8 mouse cellular contexts compared by ENCODE assay signal in the genomic region with DNA sequence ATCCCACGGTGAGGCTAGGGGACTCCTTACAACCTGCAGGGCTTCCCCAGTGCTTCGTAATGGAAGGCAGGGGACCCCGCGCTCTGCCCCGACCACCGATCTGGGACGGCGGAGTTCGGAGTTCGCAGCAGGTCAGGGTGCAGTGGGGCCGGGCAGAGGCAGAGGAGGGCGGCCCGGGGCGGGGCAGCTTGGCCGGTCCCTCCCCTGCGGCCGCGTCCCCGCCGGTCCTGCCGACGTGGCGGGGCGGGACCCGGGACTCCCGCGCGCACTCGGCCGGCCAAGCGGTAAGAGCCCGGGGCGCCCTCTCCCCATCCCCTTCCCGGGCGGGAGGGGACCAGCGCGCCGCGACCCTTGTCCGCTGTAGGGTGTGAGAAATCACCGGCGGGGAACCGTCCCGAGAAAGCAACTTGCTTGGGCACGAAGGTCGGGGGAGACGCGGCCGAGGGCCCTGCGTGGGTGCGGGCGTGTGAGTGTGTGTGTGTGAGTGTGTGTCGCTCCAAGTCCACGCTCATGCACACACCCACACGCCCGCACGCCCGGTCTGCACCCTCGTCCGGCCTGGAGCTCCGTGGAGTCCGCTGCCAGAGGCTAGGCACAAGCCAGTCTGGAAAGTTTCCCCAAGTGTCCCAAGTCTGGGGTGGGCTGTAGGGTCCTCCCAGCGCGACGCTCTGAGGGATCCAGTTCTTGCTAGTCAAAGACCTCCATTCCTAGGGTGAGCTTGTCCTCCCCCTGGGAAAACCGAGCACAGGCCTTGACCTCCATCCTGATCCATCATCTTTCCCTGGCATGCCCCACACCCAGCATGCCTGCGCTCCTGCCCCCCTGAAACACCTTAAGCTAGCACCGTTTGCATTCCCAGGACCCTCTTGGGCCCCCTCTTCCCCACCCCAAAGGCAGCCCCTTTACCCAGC. TPM values are rescaled to one million over a fixed set of nuclear protein-coding genes. Genes with fewer than 3 reads are reported as not detected.
DNase-seq lines count a peak whose midpoint lies in the region; ATAC-seq and TF ChIP-seq lines count a peak whose summit lies in the region.

A gene (plus strand): TSS at position 211 of the 911 bp plus-strand sequence.

- no peak for TF ChIP-seq CTCF in heart, adult 2 months (IDR thresholded peaks at IDR 0.05)

- peak within 1 kb of the TSS; percentile 93 for H3K9ac ChIP-seq in heart, adult 2 months (ENCODE audit: low read depth, low read length)
- H3K9ac ChIP-seq in liver, embryonic 16.5 days (ENCODE audit: low read depth, low read length) = peak within 1 kb of the TSS; percentile 64
- H3K9ac ChIP-seq in neural tube, embryonic 11.5 days (ENCODE audit: low read length) = peak within 1 kb of the TSS; percentile 77
- H3K9ac ChIP-seq in stomach, embryonic 16.5 days (ENCODE audit: low read length) = peak within 1 kb of the TSS; percentile 94

- H3K79me2 ChIP-seq in heart, adult 2 months (replicated peaks; ENCODE audit: control insufficient read depth, insufficient read depth, low read length) = no peaks in the 10 kb centered on the region

- intact Hi-C loops in heart, adult 2 months (cut with DNase I) = loop anchor here (10.0 kb wide), 1 partner anchor 675 kb away; no protein-coding TSS in a partner anchor

- TF ChIP-seq EP300 in heart, adult 2 months (IDR thresholded peaks at IDR 0.05; ENCODE audit: insufficient read depth, low read depth, low read length) = no peak

- peak; percentile 88 for ATAC-seq in liver, embryonic 16.5 days (ENCODE audit: low read depth)
- ATAC-seq in neural tube, embryonic 11.5 days (ENCODE audit: insufficient read depth, low FRiP score, low TSS enrichment) = peak; percentile 59
- ATAC-seq in stomach, embryonic 16.5 days (ENCODE audit: insufficient read depth, low FRiP score) = peak; percentile 90

- 1% methylated on average over 68 of the region's 68 CpGs for WGBS in heart, adult 2 months
- WGBS in liver, embryonic 16.5 days (ENCODE audit: insufficient replicate concordance) = 3% methylated on average over 67 of the region's 68 CpGs
- 2% methylated on average over 61 of the region's 68 CpGs for WGBS in neural tube, embryonic 11.5 days
- 1% methylated on average over 66 of the region's 68 CpGs for WGBS in stomach, embryonic 16.5 days

- H3K27me3 ChIP-seq in heart, adult 2 months (ENCODE audit: control insufficient read depth, insufficient read depth, low read length) = no peaks in the 10 kb centered on the region
- peaks cover 7% of the 10 kb centered on the region for H3K27me3 ChIP-seq in liver, embryonic 16.5 days (ENCODE audit: control insufficient read depth, insufficient read depth, low read depth, low read length)
- H3K27me3 ChIP-seq in neural tube, embryonic 11.5 days (ENCODE audit: control insufficient read depth, insufficient read depth, low read length) = 0 out of 2 replicates have a peak, but pooled peaks cover 2% of the 10 kb centered on the region
- no peaks in the 10 kb centered on the region for H3K27me3 ChIP-seq in stomach, embryonic 16.5 days (ENCODE audit: control insufficient read depth, insufficient read depth, low read length)

- peak within 1 kb of the TSS; percentile 93 for H3K4me3 ChIP-seq in heart, adult 2 months
- H3K4me3 ChIP-seq in liver, embryonic 16.5 days (ENCODE audit: low read depth, low read length) = peak within 1 kb of the TSS; percentile 68
- H3K4me3 ChIP-seq in neural tube, embryonic 11.5 days (ENCODE audit: low read depth, low read length) = peak within 1 kb of the TSS; percentile 62
- H3K4me3 ChIP-seq in stomach, embryonic 16.5 days (replicated peaks; ENCODE audit: low read length) = peak within 1 kb of the TSS; percentile 81

- H3K9me3 ChIP-seq in liver, embryonic 16.5 days (replicated peaks; ENCODE audit: control insufficient read depth, low read length) = no peaks in the 10 kb centered on the region
- no peaks in the 10 kb centered on the region for H3K9me3 ChIP-seq in neural tube, embryonic 11.5 days (ENCODE audit: control insufficient read depth, low read length)
- no peaks in the 10 kb centered on the region for H3K9me3 ChIP-seq in stomach, embryonic 16.5 days (replicated peaks; ENCODE audit: control insufficient read depth, low read length)

- H3K27ac ChIP-seq in heart, adult 2 months = peak within 1 kb of the TSS; percentile 94
- peak within 1 kb of the TSS; percentile 66 for H3K27ac ChIP-seq in liver, embryonic 16.5 days (ENCODE audit: low read length)
- H3K27ac ChIP-seq in neural tube, embryonic 11.5 days (ENCODE audit: low read depth, low read length) = no peak within 1 kb of the TSS
- H3K27ac ChIP-seq in stomach, embryonic 16.5 days (ENCODE audit: low read length) = peak within 1 kb of the TSS; percentile 91

- DNase-seq in layer of hippocampus, adult 9-11 months = peak; percentile 34
- no peak for DNase-seq in layer of hippocampus, adult 18-20 months (ENCODE audit: low spot score in 2 of 2)
- DNase-seq in embryo, embryonic 11.5 days (ENCODE audit: low read depth, low spot score) = peak; percentile 34
- DNase-seq in heart, adult 2 months = peak; percentile 91 to 93
- DNase-seq in kidney, adult 18-20 months = peak; percentile 84
- peak; percentile 67 for DNase-seq in neural tube, embryonic 11.5 days (ENCODE audit: low spot score)

- H3K36me3 ChIP-seq in heart, adult 2 months (ENCODE audit: control insufficient read depth, insufficient read depth, low read length) = no peaks in the 10 kb centered on the region
- no peaks in the 10 kb centered on the region for H3K36me3 ChIP-seq in liver, embryonic 16.5 days (ENCODE audit: control insufficient read depth, insufficient read depth)
- H3K36me3 ChIP-seq in neural tube, embryonic 11.5 days (ENCODE audit: control insufficient read depth, insufficient read depth, low read length) = no peaks in the 10 kb centered on the region
- no peaks in the 10 kb centered on the region for H3K36me3 ChIP-seq in stomach, embryonic 16.5 days (ENCODE audit: control insufficient read depth, insufficient read depth, low read length)

- no peaks in the 10 kb centered on the region for H3K4me1 ChIP-seq in heart, adult 2 months (ENCODE audit: control insufficient read depth, insufficient read depth, low read length)
- H3K4me1 ChIP-seq in liver, embryonic 16.5 days (ENCODE audit: control insufficient read depth, low read depth, low read length) = no peaks in the 10 kb centered on the region; the same call in 1 of the 2 replicates
- H3K4me1 ChIP-seq in neural tube, embryonic 11.5 days (ENCODE audit: control insufficient read depth, insufficient read depth, low read length) = no peaks in the 10 kb centered on the region; the same call in none of the 2 replicates
- H3K4me1 ChIP-seq in stomach, embryonic 16.5 days (ENCODE audit: control insufficient read depth, insufficient read depth, low read length) = 0 out of 2 replicates have a peak, but pooled peaks cover 6% of the 10 kb centered on the region

- TF ChIP-seq POLR2A in heart, adult 2 months (IDR thresholded peaks at IDR 0.05; ENCODE audit: insufficient read depth, low read depth, low read length) = peak; percentile 74

- peak within 1 kb of the TSS; percentile 68 for H3K4me2 ChIP-seq in liver, embryonic 16.5 days (ENCODE audit: low read depth, low read length)
- H3K4me2 ChIP-seq in neural tube, embryonic 11.5 days (ENCODE audit: low read depth) = peak within 1 kb of the TSS; percentile 89
- peak within 1 kb of the TSS; percentile 70 for H3K4me2 ChIP-seq in stomach, embryonic 16.5 days (ENCODE audit: low read depth, low read length)

RNA-seq across cellular contexts. Expression of the gene that starts here (rescaled TPM):
- 1 to 10 TPM; 4.6 to 4.7 TPM for total RNA-seq in layer of hippocampus, adult 18-20 months (2021)
- total RNA-seq in heart, adult 2 months (2021) = 10 to 100 TPM; 13.3 to 16.7 TPM
- polyA plus RNA-seq in heart, adult 2 months (2012; rRNA removed) = 10.7 and 23.9 TPM in 2 replicates
- polyA plus RNA-seq in liver, embryonic 16.5 days (2015; fragmentation: Nextera tagmentation; extraction: Ambion mirVana) = 12.9 and 13.3 TPM in 2 replicates
- 13.6 and 16.7 TPM in 2 replicates for polyA plus RNA-seq in neural tube, embryonic 11.5 days (2014; fragmentation: Nextera tagmentation; extraction: Ambion mirVana)
- polyA plus RNA-seq in stomach, embryonic 16.5 days (2015; fragmentation: Nextera tagmentation; extraction: Ambion mirVana) = 62.4 and 64.8 TPM in 2 replicates

Comparison
In these comparisons a context has a peak if more than half of its experiments do, and no peak if none do; other contexts are left out.
1. DNase-seq: peak in layer of hippocampus, adult 9-11 months (single experiment), embryo, embryonic 11.5 days (single experiment), heart, adult 2 months (2 of 2), kidney, adult 18-20 months (single experiment) and neural tube, embryonic 11.5 days (single experiment); none in layer of hippocampus, adult 18-20 months (0 of 2).
2. Peak in every context shown above with its lines, with median percentiles within 50 percentile points of each other: H3K4me3 ChIP-seq, H3K9ac ChIP-seq, ATAC-seq and H3K4me2 ChIP-seq.